Mouse (Mus musculus): ENCODE results near the gene Tnni3k. TPM values are rescaled to one million over a fixed set of nuclear protein-coding genes. Genes with fewer than 3 reads are reported as not detected.
A peak's percentile ranks its signal among the peaks of the same experiment; 100 is the strongest.

Gene Tnni3k
- polyA plus RNA-seq, 1 experiment from 2014 or later, result 0.09 TPM

DNA sequence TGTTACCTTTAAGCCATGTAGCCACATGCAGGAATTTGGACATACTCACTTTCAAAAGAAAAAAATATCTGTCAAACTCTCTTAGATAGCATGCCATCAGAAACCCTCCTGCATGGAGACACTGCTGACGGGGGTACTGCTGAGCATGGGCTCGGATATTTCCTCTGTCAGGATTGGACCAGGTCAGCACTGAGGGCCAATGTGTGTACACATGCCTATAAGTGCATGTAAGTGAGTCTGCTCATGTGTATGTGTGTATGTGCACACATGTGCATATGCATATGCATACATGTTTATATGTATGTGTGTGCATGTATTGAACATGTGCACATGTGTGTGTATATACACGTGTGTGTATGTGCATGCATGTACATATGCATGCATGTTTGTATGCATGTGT lies 267.6 kb downstream of the Tnni3k start:
- Histone ChIP-seq H3K27ac (no peak overlapping the region), H3K4me1 (no peaks in the 10 kb centered on the region), H3K9me3 (no peaks in the 10 kb centered on the region), H3K4me3 (no peak overlapping the region), H3K36me3 (replicated peaks) (no peaks in the 10 kb centered on the region), H3K27me3 (replicated peaks) (no peaks in the 10 kb centered on the region), H3K9ac (no peak overlapping the region), H3K4me2 (no peak overlapping the region)
- WGBS, result 82% methylated on average over 3 of the region's 3 CpGs
- no peak for ATAC-seq (replicated peaks)

DNA sequence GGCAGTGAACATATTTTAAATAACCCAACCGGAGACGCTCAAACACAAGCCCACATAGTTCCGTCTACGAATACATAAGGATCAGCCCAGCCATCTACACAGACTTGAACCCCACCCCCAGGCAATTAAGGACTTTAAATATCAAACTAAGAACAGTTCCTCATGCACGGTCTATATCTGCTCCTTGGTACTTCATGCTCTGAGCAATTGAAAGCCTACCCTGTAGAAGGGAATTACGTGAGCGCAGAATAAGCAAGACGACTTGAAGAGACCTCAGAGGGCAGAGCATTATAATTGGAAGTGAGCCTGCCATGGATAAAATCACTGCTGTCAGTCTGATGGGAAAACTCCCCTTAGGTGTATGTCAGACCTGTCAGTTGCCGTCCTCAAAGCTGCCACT lies 268.9 kb downstream of the Tnni3k start:
- peak; percentile 66; the same call in 1 of the 2 replicates for ATAC-seq (replicated peaks)
- no peaks in the 10 kb centered on the region for H3K9me3 ChIP-seq
- H3K4me2 ChIP-seq, result no peak overlapping the region
- H3K27ac ChIP-seq, result no peak overlapping the region
- H3K36me3 ChIP-seq (replicated peaks), result no peaks in the 10 kb centered on the region
- no peak overlapping the region for H3K9ac ChIP-seq
- WGBS, result 78% methylated on average over 9 of the region's 9 CpGs
- no peaks in the 10 kb centered on the region for H3K27me3 ChIP-seq (replicated peaks)
- H3K4me1 ChIP-seq, result 0 out of 2 replicates have a peak, but pooled peaks cover 4% of the 10 kb centered on the region
- no peak overlapping the region for H3K4me3 ChIP-seq

DNA sequence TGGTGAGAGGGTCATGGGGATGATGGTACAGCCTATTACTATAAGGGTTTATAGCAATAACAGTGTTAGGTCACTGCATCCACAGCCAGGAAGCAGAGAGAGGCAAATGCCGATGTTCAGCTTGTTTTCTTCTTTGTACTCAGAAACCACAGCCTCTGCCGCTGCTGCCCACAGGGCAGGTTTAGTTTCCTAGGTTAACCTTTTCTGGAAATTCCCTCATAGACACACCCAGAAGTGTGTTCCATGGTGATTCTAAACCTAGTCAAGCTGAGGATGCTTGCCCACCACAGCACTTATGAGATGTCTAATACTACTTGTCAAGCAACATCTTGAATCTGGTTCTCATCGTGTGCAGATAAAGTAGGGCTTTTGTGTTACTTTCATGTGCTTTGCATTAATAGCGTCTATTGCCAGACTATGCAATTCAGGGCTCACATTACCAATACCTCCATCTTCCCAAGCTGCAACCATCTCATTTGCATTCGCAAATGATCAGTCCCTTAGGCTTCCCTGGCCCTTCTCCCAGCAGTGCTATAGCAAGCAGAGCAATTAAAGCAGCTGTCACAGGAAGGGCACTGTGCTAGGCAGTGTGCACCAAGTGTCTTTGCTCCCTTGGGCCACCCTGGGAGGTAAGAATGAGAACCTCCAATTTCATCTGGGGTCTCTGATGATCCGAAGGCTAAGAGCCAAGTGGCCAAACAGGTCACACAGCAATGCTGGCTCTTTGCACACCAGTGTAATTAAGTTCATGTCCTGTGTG lies 276.2 kb downstream of the Tnni3k start:
- WGBS, result 53% methylated on average over 6 of the region's 6 CpGs

DNA sequence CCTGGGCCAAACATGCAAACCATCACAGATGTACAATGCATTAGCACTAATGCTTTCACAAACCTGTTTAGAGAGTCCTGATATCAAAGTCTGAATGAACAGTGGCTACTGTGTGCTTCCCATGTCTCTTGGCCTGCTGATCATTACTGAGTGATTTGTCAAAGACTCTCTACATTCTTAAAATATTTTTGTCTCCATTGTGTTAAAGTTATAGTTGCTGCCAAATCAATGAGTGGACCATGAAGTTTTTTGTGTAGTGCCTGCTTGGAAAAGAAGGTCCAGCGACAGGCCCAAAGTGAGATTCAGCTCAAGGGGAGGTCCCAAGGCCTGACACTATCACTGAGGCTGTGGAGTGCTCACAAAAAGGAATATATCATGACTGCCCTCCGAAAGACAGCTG lies 283.6 kb downstream of the Tnni3k start:
- H3K4me2 ChIP-seq, result no peak overlapping the region
- ATAC-seq (replicated peaks), result no peak
- H3K9ac ChIP-seq, result no peak overlapping the region
- 84% methylated on average over 2 of the region's 2 CpGs for WGBS
- no peak overlapping the region for H3K4me3 ChIP-seq
- no peak overlapping the region for H3K27ac ChIP-seq
- no peaks in the 10 kb centered on the region for H3K27me3 ChIP-seq (replicated peaks)
- no peaks in the 10 kb centered on the region for H3K36me3 ChIP-seq (replicated peaks)
- H3K4me1 ChIP-seq, result no peaks in the 10 kb centered on the region
- H3K9me3 ChIP-seq, result no peaks in the 10 kb centered on the region

More for the DNA sequence above, 276.2 kb downstream of the Tnni3k start:
- no peaks in the 10 kb centered on the region for H3K9me3 ChIP-seq
- H3K4me3 ChIP-seq, result no peak overlapping the region
- peaks cover 16% of the 10 kb centered on the region for H3K4me1 ChIP-seq
- H3K27ac ChIP-seq, result no peak overlapping the region
- no peak overlapping the region for H3K9ac ChIP-seq
- H3K27me3 ChIP-seq (replicated peaks), result no peaks in the 10 kb centered on the region
- H3K36me3 ChIP-seq (replicated peaks), result no peaks in the 10 kb centered on the region
- peak; percentile 72 for ATAC-seq (replicated peaks)
- H3K4me2 ChIP-seq, result no peak overlapping the region

DNA sequence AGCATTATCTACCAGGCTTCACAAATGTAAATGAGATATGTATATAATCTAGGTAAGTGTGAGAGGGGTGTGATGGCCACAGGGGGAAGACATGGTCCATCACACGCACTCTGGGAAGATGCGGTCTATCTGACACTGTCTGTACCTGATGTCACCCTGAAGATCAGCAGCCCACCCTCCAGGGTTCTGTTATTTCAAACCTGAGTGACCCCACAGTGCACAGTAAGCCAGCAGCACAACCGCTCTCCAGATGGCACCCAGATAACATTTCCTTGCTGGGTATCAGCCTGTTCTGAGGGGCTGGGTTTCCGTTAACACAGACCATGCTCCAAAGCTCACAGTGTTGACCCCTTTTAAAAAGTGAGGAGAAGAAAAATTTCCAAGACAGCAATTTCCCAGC lies 288.9 kb downstream of the Tnni3k start:
- no peaks in the 10 kb centered on the region for H3K36me3 ChIP-seq (replicated peaks)
- ATAC-seq (replicated peaks), result no peak
- H3K4me3 ChIP-seq, result no peak overlapping the region
- H3K4me2 ChIP-seq, result no peak overlapping the region
- 85% methylated on average over 4 of the region's 4 CpGs for WGBS
- no peak overlapping the region for H3K27ac ChIP-seq
- no peak overlapping the region for H3K9ac ChIP-seq
- H3K4me1 ChIP-seq, result no peaks in the 10 kb centered on the region
- H3K9me3 ChIP-seq, result no peaks in the 10 kb centered on the region
- no peaks in the 10 kb centered on the region; the same call in 1 of the 2 replicates for H3K27me3 ChIP-seq (replicated peaks)

DNA sequence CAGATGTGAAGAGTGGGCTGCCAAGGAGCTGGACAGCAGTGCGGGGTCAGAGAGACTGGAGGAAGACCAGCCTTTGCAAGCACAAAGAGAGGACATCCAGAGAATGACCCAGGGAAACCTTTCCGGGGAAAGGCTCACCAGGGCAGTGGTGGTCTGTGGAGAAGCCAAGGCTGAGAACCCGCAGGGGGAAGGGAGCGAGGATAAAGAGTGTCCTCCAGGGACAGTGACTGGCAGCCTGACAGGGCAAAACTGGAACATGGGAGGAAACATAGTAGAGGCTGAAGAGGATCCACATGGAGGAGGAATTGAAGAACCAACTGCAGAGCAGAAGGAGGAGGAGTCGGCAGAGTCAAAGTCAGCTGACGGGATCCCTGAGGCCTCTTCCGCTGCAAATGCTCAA lies 291.1 kb downstream of the Tnni3k start:
- Histone ChIP-seq H3K36me3 (replicated peaks) (no peaks in the 10 kb centered on the region), H3K9me3 (no peaks in the 10 kb centered on the region), H3K4me2 (no peak overlapping the region), H3K4me3 (no peak overlapping the region), H3K27me3 (replicated peaks) (no peaks in the 10 kb centered on the region; the same call in 1 of the 2 replicates), H3K9ac (no peak overlapping the region), H3K27ac (no peak overlapping the region), H3K4me1 (no peaks in the 10 kb centered on the region)
- ATAC-seq (replicated peaks), result no peak
- WGBS, result 81% methylated on average over 7 of the region's 7 CpGs

DNA sequence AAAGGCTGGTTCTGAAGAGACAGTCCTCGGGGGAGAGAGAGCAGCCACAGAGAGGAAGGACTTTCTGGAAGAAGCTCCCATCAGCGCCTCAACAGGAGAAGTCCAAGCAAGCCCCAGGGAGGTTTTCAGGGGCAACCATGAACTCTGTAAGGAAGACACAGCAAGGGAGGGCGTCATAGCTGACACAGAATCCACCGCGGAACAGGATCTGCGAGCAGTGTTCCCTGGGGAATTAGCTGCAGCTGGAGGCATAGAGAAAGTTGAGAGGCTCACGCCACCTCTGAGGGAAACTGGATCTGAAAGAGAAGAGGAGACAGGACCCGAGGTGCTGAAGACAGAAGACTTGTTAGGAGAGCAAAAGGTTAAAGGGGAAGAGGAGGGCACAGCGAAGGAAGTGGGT lies 291.8 kb downstream of the Tnni3k start:
- no peak for ATAC-seq (replicated peaks)
- Histone ChIP-seq H3K9me3 (no peaks in the 10 kb centered on the region), H3K4me3 (no peak overlapping the region), H3K27me3 (replicated peaks) (no peaks in the 10 kb centered on the region; the same call in 1 of the 2 replicates), H3K9ac (no peak overlapping the region), H3K27ac (no peak overlapping the region), H3K4me1 (no peaks in the 10 kb centered on the region), H3K4me2 (no peak overlapping the region), H3K36me3 (replicated peaks) (no peaks in the 10 kb centered on the region)
- WGBS, result 68% methylated on average over 9 of the region's 9 CpGs

DNA sequence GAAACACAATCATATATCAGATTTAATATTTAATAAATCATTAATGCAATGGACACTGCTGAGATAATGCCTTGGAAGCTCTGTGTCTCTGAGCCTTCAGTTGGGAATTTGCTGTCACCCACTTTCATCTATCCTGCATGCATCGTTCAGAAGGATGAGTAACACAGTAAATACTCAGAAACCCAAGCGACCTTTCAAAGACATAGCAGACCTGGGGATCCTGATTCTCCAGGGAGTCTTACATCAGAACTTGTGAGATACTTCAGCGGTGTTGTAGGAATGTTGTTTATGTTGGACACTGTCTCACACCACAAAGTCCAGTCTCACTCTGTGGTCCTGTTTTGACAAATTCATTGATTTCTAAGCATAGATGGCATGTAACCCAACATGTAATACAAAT lies 294.1 kb downstream of the Tnni3k start:
- Histone ChIP-seq H3K4me1 (no peaks in the 10 kb centered on the region), H3K9me3 (no peaks in the 10 kb centered on the region), H3K27ac (no peak overlapping the region), H3K36me3 (replicated peaks) (no peaks in the 10 kb centered on the region), H3K4me2 (no peak overlapping the region), H3K9ac (no peak overlapping the region), H3K27me3 (replicated peaks) (no peaks in the 10 kb centered on the region; the same call in 1 of the 2 replicates), H3K4me3 (no peak overlapping the region)
- no peak for ATAC-seq (replicated peaks)
- 87% methylated on average over 3 of the region's 3 CpGs for WGBS

DNA sequence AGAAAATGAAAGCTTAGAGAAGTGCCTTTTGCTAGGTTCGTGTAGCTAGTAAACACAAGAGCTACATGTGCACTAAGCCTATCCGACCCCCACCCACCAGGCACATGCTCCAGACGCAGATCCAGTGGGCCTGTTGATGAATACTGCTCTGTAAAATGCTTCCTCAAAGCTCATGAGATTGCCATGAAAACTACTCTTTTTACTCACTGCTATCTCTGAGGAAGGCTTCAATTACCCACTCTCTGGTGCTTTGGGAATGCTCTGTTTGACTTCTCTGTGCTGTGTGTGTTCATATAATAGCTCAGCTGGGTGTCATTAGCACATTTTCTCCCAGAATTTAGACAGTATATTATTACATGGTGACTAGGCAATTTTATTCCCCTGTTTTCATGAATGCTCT lies 297.1 kb downstream of the Tnni3k start:
- no peak overlapping the region for H3K27ac ChIP-seq
- H3K27me3 ChIP-seq (replicated peaks), result no peaks in the 10 kb centered on the region
- H3K9ac ChIP-seq, result no peak overlapping the region
- H3K9me3 ChIP-seq, result no peaks in the 10 kb centered on the region
- H3K4me3 ChIP-seq, result no peak overlapping the region
- no peak for ATAC-seq (replicated peaks)
- no peak overlapping the region for H3K4me2 ChIP-seq
- H3K36me3 ChIP-seq (replicated peaks), result no peaks in the 10 kb centered on the region
- 60% methylated on average over 3 of the region's 3 CpGs for WGBS
- no peaks in the 10 kb centered on the region for H3K4me1 ChIP-seq

DNA sequence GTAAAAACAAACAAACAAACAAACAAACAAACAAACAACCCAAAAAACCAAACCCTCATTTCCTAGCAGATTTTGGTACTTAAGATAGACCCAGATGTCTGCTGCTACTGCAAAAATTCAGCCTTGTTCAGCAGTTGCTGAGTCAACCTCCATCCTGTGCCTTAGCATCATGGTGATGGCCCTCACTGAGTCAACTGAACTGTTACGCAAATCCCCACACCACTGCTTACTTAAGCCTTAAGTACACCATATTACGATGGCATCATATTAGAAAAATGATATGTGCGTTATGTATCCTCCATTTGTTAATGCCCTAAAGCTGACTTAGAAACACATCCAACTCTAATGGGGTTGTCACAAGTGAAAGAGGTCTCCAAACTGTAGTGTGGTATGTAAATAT lies 300.0 kb downstream of the Tnni3k start:
- H3K4me3 ChIP-seq, result no peak overlapping the region
- H3K9ac ChIP-seq, result no peak overlapping the region
- no peak for ATAC-seq (replicated peaks)
- no peaks in the 10 kb centered on the region for H3K4me1 ChIP-seq
- no peak overlapping the region for H3K4me2 ChIP-seq
- no peaks in the 10 kb centered on the region for H3K9me3 ChIP-seq
- WGBS, result 95% methylated on average over 3 of the region's 3 CpGs
- no peaks in the 10 kb centered on the region for H3K27me3 ChIP-seq (replicated peaks)
- no peaks in the 10 kb centered on the region for H3K36me3 ChIP-seq (replicated peaks)
- H3K27ac ChIP-seq, result no peak overlapping the region

DNA sequence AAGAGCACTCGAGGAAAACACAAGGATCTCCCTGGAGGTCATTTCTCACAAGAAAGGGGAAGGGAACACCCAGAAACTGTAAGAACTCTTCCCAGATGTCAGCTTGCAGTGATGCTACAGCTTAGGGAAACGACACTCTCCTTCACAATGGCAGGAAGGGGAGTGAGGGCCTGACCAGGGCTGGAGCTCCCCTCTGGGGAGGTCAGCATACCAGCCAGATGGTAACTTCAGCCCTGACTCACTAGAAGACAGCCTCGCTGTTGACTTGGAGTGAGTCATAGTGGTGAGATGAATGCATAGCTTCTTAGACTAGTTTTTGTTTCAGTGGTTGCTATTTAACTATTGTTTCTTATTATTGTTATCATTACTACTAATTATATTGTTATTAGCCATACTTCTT lies 300.7 kb downstream of the Tnni3k start:
- Histone ChIP-seq H3K4me1 (no peaks in the 10 kb centered on the region), H3K9me3 (no peaks in the 10 kb centered on the region), H3K36me3 (replicated peaks) (no peaks in the 10 kb centered on the region), H3K4me3 (no peak overlapping the region), H3K27me3 (replicated peaks) (no peaks in the 10 kb centered on the region), H3K27ac (no peak overlapping the region), H3K4me2 (no peak overlapping the region), H3K9ac (no peak overlapping the region)
- 55% methylated on average over 3 of the region's 3 CpGs for WGBS
- no peak for ATAC-seq (replicated peaks)

DNA sequence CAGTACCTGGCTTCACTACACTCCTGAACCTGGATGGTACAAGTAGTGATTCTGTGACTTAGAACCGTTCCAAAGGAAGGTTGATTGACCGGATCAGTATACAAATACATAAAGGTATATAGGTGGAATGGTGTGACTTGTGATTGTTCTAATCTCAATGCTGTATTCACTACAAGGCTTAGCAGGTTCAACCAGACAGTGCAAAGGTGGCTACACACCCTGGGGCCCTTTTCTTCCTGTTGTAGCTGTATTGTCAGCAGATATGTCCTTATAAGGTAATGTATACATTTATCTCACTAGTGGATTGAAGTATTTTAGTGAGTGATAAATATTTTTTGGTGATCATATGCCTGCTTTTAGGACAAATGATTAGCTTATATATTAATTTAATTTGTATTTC lies 310.9 kb downstream of the Tnni3k start:
- Histone ChIP-seq H3K4me2 (no peak overlapping the region), H3K27ac (no peak overlapping the region), H3K9me3 (no peaks in the 10 kb centered on the region), H3K27me3 (replicated peaks) (no peaks in the 10 kb centered on the region), H3K36me3 (replicated peaks) (no peaks in the 10 kb centered on the region), H3K4me3 (no peak overlapping the region), H3K9ac (no peak overlapping the region), H3K4me1 (no peaks in the 10 kb centered on the region)
- 93% methylated on average over 2 of the region's 2 CpGs for WGBS
- ATAC-seq (replicated peaks), result no peak

DNA sequence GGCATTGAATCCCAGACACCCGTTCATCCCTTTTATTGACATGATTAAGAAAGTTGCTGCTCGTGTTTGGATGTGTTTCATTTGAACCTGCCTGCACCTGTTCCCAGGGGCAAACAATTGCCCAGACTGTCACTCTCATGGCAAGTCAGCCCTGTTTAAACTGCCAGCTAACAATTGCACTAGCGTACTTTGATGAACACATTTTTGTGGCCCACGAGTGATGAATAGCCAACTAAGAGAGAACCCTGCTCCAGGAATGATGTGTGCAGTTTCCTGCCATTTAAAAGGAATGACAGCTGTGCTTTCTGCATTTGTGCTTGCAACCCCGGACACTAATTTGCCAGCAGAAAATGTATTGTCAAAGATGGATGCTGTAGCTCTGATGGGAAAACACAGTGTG lies 312.3 kb downstream of the Tnni3k start:
- Histone ChIP-seq H3K36me3 (replicated peaks) (no peaks in the 10 kb centered on the region), H3K9ac (no peak overlapping the region), H3K27ac (no peak overlapping the region), H3K4me2 (no peak overlapping the region), H3K4me3 (no peak overlapping the region), H3K9me3 (no peaks in the 10 kb centered on the region), H3K4me1 (no peaks in the 10 kb centered on the region), H3K27me3 (replicated peaks) (no peaks in the 10 kb centered on the region)
- no peak for ATAC-seq (replicated peaks)
- 43% methylated on average over 5 of the region's 5 CpGs for WGBS
